Mouse (Mus musculus) embryonic facial prominence, embryonic 11.5 days (tissue): ENCODE data around the gene Aox4. TPM values are rescaled to one million over a fixed set of nuclear protein-coding genes. Genes with fewer than 3 reads are reported as not detected.

Experiments
- ATAC-seq: fragments of 200-750 bp; cut with Nextera tagmentation; replicated peaks from 2 replicates; pipeline ENCODE4 v1.8.0; 2017; ENCODE audit warnings: low read depth; ENCODE audit not compliant: insufficient number of reproducible peaks, low FRiP score, low TSS enrichment
- DNase-seq: peaks from one replicate; pipeline ENCODE4 v3.0.0-alpha.2; 2015; ENCODE audit warnings: low spot score
- H3K27ac ChIP-seq: fragments of 300-500 bp; sonication (generic); replicated peaks from 2 replicates; pipeline ENCODE4 v1.5.1; 2014; ENCODE audit warnings: mild to moderate bottlenecking, low read depth, low read length, control low read depth
- H3K27me3 ChIP-seq: fragments of 300-500 bp; sonication (generic); 2 replicates; pipeline ENCODE4 v1.6.1; 2014; ENCODE audit warnings: mild to moderate bottlenecking, low read length, moderate library complexity, mixed read lengths; ENCODE audit not compliant: control insufficient read depth, insufficient read depth
- H3K36me3 ChIP-seq: fragments of 300-500 bp; sonication (generic); replicated peaks from 2 replicates; pipeline ENCODE4 v1.6.1; 2014; ENCODE audit warnings: low read depth, mild to moderate bottlenecking, low read length, moderate library complexity, mixed read lengths; ENCODE audit not compliant: control insufficient read depth, insufficient read depth
- H3K4me1 ChIP-seq: fragments of 300-500 bp; sonication (generic); 2 replicates; pipeline ENCODE4 v1.6.1; 2014; ENCODE audit warnings: low read length, mixed read lengths; ENCODE audit not compliant: control insufficient read depth, insufficient read depth
- H3K4me2 ChIP-seq: fragments of 300-500 bp; sonication (generic); 2 replicates; pipeline ENCODE4 v1.6.1; 2014; ENCODE audit warnings: low read depth, mild to moderate bottlenecking, control low read depth, low read length, moderate library complexity
- H3K4me3 ChIP-seq: fragments of 300-500 bp; sonication (generic); 2 replicates; pipeline ENCODE4 v1.5.1; 2014; ENCODE audit warnings: low read depth, low read length, control low read depth
- H3K9ac ChIP-seq: fragments of 300-500 bp; sonication (generic); replicated peaks from 2 replicates; pipeline ENCODE4 v1.6.1; 2014; ENCODE audit warnings: mild to moderate bottlenecking, control low read depth, low read length
- H3K9me3 ChIP-seq: fragments of 300-500 bp; sonication (generic); replicated peaks from 2 replicates; pipeline ENCODE4 v1.6.1; 2016; ENCODE audit warnings: mild to moderate bottlenecking, low read length, inconsistent platforms, mixed read lengths; ENCODE audit not compliant: control insufficient read depth
- WGBS: fragments of 180-500 bp; shearing (Covaris S2); extraction: QIAGEN DNeasy Blood & Tissue Kit; methylation state at CpG from one replicate; pipeline ENCODE4 v1.1.7; 2014; 5-methylcytosine and 5-hydroxymethylcytosine counted together
- polyA plus RNA-seq: library from polyadenylated mRNA; unstranded; fragments of >200 nt; fragmentation: Nextera tagmentation; extraction: Ambion mirVana; gene quantifications from 2 replicates; pipeline ENCODE4 v1.2.1, GENCODE M21; 2014

The Aox4 gene
- polyA plus RNA-seq, 1 experiment from 2014 or later: not detected

DNA sequence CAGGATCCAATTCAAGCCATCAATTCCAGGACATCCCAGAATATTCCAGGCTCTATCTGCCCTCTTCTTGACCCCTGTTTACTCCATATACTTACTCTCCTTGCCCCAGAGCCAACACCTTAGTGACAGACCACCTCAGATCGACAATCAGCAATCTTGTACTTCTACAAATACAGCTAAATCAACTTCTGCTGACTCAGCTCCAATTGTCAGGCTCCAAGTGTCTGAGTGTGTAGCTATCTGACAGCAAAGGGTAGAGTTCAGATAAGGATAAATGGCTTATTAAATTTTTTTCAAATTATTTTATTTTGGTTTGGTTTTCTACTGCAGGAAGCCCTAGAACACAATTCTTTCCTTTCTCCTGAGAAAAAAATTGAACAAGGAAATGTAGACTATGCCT is 38.3 kb downstream of the Aox4 start:
- no peaks in the 10 kb centered on the region for H3K27me3 ChIP-seq
- no peaks in the 10 kb centered on the region for H3K36me3 ChIP-seq
- 80% methylated on average over 1 of the region's 1 CpGs for WGBS
- H3K4me2 ChIP-seq: no peak overlapping the region
- no peak overlapping the region for H3K27ac ChIP-seq
- no peaks in the 10 kb centered on the region for H3K9me3 ChIP-seq
- H3K4me1 ChIP-seq: no peaks in the 10 kb centered on the region
- no peak overlapping the region for H3K4me3 ChIP-seq
- no peak for DNase-seq
- no peak overlapping the region for H3K9ac ChIP-seq
- no peak for ATAC-seq

DNA sequence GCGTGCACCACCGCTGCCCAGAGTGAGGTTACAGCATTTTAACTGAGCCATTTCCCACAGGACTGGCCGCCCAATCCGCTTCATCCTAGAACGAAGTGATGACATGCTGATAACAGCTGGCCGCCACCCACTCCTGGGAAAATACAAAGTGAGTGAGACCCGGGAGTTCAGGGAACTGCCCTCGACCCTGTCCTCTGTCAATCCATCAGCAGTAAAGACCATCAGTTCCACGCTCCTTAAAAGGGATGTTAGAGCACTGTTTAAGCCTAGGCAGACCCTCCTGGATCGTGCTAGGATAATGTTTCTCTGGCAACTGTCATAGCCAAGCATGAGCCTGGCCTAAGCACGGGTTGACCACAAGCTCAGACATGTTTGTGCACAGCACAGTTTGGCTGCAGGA is 43.3 kb downstream of the Aox4 start:
- 68% methylated on average over 11 of the region's 11 CpGs for whole genome bisulfite sequencing
- H3K9me3 ChIP-seq: no peaks in the 10 kb centered on the region
- H3K27ac ChIP-seq: no peak overlapping the region
- no peaks in the 10 kb centered on the region for H3K36me3 ChIP-seq
- DNase-seq (no peak), ATAC-seq (no peak)
- H3K27me3 ChIP-seq: no peaks in the 10 kb centered on the region
- no peak overlapping the region for H3K9ac ChIP-seq
- H3K4me2 ChIP-seq: no peak overlapping the region
- no peak overlapping the region for H3K4me3 ChIP-seq
- no peaks in the 10 kb centered on the region for H3K4me1 ChIP-seq

GRCm38 (mm10) chr1:58257195-58257991 is 47.2 kb downstream of the Aox4 start:
- H3K4me2 ChIP-seq: no peak overlapping the region
- H3K27ac ChIP-seq: no peak overlapping the region
- H3K4me1 ChIP-seq: no peaks in the 10 kb centered on the region
- no peaks in the 10 kb centered on the region for H3K36me3 ChIP-seq
- H3K9ac ChIP-seq: no peak overlapping the region
- ATAC-seq (no peak), DNase-seq (no peak)
- WGBS: 77% methylated on average over 10 of the region's 10 CpGs
- H3K4me3 ChIP-seq: no peak overlapping the region
- H3K9me3 ChIP-seq: no peaks in the 10 kb centered on the region
- no peaks in the 10 kb centered on the region for H3K27me3 ChIP-seq

- Histone ChIP-seq H3K27ac (no peak overlapping the region), H3K9ac (no peak overlapping the region), H3K4me2 (no peak overlapping the region), H3K4me1 (no peaks in the 10 kb centered on the region), H3K4me3 (no peak overlapping the region), H3K9me3 (no peaks in the 10 kb centered on the region), H3K36me3 (no peaks in the 10 kb centered on the region), H3K27me3 (no peaks in the 10 kb centered on the region)
- 69% methylated on average over 3 of the region's 3 CpGs for WGBS
- ATAC-seq: no peak
- no peak for DNase-seq
These were observed 50.1 kb downstream of the Aox4 start for GRCm38 (mm10) chr1:58260311-58260710.

- Histone ChIP-seq H3K4me3 (no peak overlapping the region), H3K36me3 (no peaks in the 10 kb centered on the region), H3K9me3 (no peaks in the 10 kb centered on the region), H3K27me3 (no peaks in the 10 kb centered on the region), H3K4me1 (no peaks in the 10 kb centered on the region), H3K4me2 (no peak overlapping the region), H3K27ac (no peak overlapping the region), H3K9ac (no peak overlapping the region)
- 93% methylated on average over 2 of the region's 2 CpGs for WGBS
- DNase-seq: no peak
- no peak for ATAC-seq
These were observed 58.0 kb downstream of the Aox4 start for GRCm38 (mm10) chr1:58268231-58268630.

DNA sequence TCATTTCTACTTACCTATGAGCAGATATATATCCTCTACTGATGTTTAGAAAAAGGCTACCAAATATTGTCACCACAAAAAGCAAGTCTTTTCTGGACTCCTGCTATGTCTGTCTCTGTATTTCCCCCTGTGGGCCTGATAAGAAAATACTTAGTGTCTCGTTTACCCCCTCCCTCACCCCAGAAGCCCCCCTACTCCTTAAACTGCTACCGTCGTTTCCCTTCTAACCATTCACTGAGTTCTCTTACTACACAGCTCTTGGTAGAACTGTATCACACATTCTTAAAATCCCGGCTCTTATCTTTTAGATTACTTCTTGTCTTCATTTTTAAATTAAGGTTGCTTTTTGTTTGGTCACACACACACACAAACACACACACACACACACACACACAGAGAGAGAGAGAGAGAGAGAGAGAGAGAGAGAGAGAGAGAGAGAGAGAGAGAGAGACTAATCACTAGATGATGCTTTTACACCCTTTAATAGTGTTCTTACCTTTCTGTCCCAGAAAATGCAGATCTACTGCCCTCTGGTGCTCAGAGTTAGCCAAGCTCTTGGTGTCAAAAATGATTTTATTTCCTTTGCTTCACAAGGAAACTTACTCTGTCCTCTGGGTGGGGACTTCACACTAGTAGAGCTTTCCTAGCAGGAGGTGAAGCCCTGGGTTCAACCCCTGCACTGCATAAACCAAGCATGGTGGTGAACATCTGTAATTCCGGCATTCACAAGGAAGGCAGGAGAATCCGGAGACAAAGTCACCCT is 60.8 kb downstream of the Aox4 start:
- no peak for ATAC-seq
- peak; percentile 85 for DNase-seq
- 58% methylated on average over 6 of the region's 6 CpGs for WGBS
- Histone ChIP-seq H3K27me3 (no peaks in the 10 kb centered on the region), H3K36me3 (no peaks in the 10 kb centered on the region), H3K27ac (no peak overlapping the region), H3K4me1 (no peaks in the 10 kb centered on the region), H3K9ac (no peak overlapping the region), H3K4me2 (no peak overlapping the region), H3K4me3 (no peak overlapping the region), H3K9me3 (no peaks in the 10 kb centered on the region)

DNA sequence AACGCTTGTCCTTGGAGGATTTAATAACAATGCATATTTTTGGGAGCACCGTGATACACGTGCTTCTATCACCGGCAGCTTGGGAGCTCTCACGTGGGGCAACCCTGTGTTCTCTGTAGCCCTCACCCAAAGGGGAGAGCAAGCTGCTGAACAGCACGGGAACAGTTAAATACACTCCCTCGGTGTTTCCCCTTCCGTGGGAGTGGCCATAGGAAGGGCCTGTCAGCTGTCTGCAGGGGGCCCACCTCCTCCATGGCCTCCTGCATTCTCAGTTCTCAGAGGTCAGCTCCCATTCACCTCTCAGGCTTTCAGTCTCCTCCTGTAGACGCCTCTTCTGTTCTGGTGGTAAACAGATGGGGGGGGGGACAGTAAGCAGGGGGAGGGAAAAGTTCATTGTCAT is 65.7 kb downstream of the Aox4 start:
- WGBS: 24% methylated on average over 9 of the region's 9 CpGs
- no peaks in the 10 kb centered on the region for H3K4me1 ChIP-seq

DNA sequence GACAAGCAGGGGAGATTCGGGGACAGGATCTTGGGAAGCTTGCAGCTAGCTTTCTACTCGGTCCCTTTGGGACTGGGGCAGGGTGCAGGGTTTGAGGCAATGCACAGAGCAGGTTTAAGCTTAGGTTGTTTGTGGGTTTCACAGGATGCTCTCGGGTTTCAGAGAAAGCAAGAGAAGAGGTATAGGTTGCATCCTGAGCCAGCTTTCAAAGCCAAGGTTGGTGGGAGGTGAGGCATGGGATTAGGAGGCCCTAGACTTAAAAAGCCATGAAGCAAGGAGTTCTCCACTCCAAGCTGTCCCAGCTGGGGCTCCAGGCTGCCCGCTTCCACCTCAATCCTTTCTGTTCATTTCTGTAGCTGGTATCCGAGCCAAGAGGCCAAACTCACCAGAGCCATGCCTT is 67.8 kb downstream of the Aox4 start, which contains the start of gene Aox2:
Gene Aox2 (plus strand): TSS at position 301 of the 400 bp plus-strand sequence.
- H3K9me3 ChIP-seq: no peaks in the 10 kb centered on the region
- no peaks in the 10 kb centered on the region for H3K27me3 ChIP-seq
- H3K27ac ChIP-seq: no peak within 1 kb of the TSS
- H3K4me2 ChIP-seq: no peak within 1 kb of the TSS
- H3K9ac ChIP-seq: no peak within 1 kb of the TSS
- no peak within 1 kb of the TSS for H3K4me3 ChIP-seq
- H3K36me3 ChIP-seq: no peaks in the 10 kb centered on the region
- no peaks in the 10 kb centered on the region for H3K4me1 ChIP-seq
- DNase-seq (no peak), ATAC-seq (no peak)
- WGBS: 62% methylated on average over 5 of the region's 5 CpGs

More for the DNA sequence above, 65.7 kb downstream of the Aox4 start:
- Histone ChIP-seq H3K36me3 (no peaks in the 10 kb centered on the region), H3K27ac (no peak overlapping the region), H3K4me2 (no peak overlapping the region), H3K9ac (no peak overlapping the region), H3K9me3 (no peaks in the 10 kb centered on the region), H3K27me3 (no peaks in the 10 kb centered on the region), H3K4me3 (no peak overlapping the region)
- DNase-seq: peak; percentile 7
- no peak for ATAC-seq
